Mouse (Mus musculus) lung, postnatal 10 days (tissue): ENCODE measurements around the gene Pmm2.

Source experiments
- DNase-seq: peaks from one replicate; pipeline ENCODE4 v3.0.0; 2021

Gene Pmm2

DNA sequence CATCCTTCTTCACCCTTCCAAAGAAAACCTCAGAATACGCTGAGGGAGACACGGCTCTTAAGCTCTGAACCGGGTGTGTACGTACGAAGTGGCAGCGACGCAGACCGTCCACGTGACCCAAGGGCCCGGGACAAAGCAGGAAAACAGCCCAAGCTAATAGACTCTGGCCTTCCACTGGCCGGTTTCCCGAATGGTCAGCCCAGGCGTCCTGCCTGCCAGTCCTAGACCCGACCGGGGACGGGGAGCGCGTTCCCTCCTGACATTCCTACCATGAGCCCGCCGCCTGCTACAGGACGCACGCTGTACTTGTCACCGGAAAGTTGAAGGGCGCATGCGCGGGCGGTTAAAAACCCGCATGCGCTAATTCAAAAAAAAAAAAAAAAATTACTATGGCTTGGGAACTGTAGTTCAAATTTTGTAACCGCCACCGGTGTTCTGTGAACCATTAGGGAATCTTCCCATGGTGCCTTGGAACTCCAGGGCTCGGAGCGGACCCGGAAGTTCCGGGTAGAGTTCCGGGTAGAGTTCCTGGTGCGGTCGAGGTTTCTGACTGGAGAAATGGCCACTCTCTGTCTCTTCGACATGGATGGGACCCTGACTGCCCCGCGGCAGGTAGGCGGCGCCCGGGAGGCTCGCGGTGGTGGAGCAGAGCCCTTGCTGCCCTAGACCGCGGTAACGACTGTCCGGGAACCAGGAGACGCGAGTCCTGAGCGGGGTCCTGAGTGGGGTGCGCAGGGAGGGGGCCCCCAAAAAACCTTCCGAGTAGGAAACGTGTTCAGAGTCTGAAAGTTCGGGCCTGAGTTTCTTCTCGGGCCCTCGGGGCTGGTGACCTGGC lies at the start of gene Pmm2, which contains the start of gene Tmem186:
Gene Pmm2, plus strand, starts transcription at position 458 of the 835 bp plus-strand sequence.
Gene Tmem186, minus strand, starts transcription at position 496 of the 835 bp plus-strand sequence.
- DNase-seq: peak; percentile 90

- peak; percentile 47 for DNase-seq
Measured at GRCm38 (mm10) chr16:8595411-8595810, 42.1 kb upstream of the Pmm2 start.

- DNase-seq: no peak
Measured at GRCm38 (mm10) chr16:8596336-8596735, 41.1 kb upstream of the Pmm2 start.

DNA sequence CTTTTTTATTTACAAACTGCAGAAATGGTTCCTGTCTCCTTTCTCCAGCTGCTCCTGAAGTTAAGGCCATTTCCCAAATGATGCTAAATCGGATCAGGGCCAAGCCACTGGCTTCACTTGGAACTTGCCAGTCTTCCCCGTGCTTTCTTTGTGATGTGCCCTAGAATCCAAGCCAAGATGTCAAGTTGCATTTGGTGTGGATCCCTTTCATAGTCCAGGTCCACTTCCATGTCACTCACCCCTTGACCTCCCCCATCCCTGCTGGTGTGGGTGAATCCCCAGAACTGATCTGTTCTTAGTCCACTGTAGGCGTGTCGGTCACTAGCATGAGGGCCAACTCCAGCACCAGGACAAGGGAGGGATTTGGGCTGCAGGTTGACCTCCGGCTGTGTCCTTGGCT lies 40.0 kb upstream of the Pmm2 start:
- DNase-seq: no peak

DNA sequence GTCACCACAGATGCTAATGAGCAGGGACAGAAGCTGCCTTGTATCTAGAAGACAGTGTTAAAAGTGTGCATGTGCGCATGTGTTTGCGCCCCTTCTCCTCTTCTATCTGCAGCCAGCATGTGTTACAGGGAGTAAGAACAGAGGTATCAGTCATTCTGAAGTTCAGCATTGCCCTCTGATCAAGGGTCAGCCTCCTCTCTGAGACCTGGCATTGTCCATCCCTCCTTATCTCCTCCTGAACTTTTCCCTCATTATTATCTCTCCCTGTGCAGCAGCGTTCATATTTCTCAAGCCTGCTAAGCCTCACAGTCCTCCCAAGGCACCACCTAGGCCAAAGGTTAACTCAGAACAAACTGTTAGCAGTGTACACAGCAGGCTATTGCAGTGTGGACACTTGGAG lies 33.7 kb upstream of the Pmm2 start:
- no peak for DNase-seq

GRCm38 (mm10) chr16:8610397-8610796 lies 27.1 kb upstream of the Pmm2 start:
- no peak for DNase-seq

DNA sequence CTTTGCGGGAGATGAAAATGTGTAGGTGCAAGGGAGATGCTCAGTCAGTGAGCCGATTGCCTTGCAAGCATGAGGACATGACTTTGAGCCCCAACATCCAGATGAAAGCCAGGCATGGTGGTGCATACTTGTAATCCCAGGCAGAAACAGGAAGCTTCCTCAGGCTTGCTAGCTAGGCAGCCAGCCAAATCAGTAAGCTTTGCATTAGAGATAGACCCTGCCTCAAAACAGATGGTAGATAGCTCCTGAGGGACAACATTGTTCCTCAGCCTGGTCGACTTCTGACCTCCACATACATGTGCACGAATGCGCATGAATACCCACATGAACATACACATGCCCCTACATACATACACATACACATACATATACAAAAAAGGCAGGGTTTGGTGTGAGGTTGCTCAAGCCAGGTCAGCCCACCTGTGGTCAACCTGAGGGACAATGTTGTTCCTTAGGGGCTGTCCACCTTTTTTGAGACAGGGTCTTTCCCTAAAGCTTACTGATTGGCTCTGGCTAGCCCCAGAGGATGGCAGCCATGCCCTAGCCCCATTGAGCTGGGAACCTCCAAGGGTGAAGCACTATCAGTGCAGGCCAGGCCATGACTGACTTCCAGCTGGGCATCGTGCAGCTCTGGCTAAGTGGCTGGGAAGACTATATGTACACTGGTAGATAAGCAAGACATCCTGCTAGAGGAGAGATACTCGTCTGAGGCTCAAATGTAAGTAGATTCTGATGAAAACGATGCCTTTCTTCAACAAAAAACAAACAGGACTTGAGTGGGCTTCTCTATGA lies 25.1 kb upstream of the Pmm2 start:
- no peak for DNase-seq

DNA sequence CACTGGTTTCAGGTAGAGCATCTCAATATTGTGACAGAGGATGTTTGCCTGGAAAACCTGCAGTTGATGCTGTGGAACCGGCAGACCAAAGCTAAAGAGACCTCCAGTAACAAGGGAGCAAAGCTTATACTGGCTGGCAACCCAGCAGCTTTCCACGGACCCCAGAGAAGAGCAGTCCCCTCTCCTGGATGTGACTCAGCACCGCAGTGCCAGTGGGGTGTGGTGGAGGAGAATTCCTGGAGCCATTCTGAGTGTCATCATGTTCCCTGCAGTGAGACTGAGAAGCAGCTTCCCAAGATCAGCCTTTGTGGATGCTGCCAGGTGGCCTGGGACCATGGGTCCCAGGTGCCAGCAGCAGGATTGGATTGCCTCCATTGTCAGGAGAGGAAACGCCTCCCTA lies 24.4 kb upstream of the Pmm2 start:
- no peak for DNase-seq

DNA sequence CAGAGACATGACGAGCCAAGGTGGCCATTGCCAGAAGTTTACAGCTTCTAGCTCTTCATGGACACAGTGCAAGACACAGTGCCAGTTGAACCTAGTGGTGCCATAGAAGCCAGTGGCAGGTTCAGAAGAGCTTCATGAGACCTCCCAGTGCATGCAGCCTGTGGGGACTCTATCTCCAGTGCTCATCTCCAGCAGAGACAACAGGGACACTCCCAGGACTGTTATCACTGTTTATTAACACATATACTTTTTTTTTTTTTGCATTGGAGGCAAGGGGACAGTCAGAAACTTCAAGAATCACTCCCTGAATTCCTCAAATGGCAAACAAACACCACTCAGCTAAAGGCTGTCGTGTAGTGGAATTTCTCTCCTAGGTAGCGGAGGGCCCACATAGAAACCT lies 24.0 kb upstream of the Pmm2 start:
- no peak for DNase-seq

- no peak for DNase-seq
Measured at GRCm38 (mm10) chr16:8619659-8620314, 17.7 kb upstream of the Pmm2 start.

GRCm38 (mm10) chr16:8620315-8621115 lies 17.0 kb upstream of the Pmm2 start:
- DNase-seq: peak; percentile 36

DNA sequence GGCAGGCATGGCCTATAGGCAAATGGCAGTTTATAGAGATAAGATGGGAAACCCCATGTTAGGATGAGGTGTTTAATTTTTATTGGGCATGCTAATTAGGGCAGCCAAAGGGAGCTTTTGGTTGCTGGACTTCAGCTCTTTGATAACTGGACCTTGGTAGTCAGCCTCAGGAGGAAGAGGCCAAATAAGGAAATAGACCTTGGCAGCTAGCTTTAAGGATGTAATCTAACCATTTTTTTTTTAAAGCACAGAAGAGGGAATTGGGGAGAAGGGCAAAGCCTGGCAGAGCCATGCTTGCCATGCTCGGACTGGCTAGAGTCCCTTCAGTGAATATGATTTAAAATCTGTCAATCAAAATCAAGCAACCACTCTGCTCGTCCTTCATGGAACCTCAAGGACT lies 7.1 kb upstream of the Pmm2 start:
- DNase-seq: no peak

DNA sequence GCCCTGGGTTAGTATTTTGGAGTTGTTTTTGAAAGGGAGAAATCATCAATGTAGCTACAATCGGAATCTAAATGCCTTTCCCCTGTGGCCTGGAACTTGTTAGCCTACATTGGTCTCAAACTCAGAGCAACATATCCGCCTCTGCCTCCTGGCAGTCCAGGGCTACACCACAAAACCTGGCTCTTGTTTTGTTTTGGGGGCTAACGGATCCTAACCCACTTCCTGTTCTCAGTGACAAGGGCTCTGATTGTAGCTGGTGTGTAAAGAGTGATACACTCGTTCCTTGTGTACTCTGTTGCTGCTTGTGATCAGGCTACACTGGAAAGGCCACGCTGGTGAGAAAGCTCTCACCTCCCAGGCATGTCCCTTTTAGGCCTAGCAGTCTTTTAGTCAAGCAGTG lies 6.0 kb upstream of the Pmm2 start:
- no peak for DNase-seq

- peak; percentile 12 for DNase-seq
Measured at GRCm38 (mm10) chr16:8636867-8637216, 632 bp upstream of the Pmm2 start.

DNA sequence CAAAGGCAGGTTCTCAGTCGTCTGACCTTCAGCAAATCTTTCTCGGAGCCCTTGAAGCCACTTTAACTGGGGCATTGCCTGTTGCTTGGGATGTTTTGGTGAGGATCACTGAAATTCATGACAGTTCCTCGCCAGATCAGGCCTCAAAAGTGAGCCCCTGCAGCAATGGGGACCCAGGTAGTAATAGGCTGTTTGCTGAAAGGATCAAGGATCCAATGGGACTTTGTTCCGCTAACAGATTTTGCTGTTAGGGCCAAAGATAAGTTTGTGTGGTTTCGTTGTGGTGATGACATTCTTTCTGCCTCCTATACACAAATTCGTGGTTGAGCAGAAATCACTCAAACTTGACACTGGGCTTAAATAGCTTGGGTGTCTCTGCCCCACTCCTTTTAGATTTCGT lies 657 bp downstream of the Pmm2 start:
- DNase-seq: no peak

- no peak for DNase-seq
Measured at GRCm38 (mm10) chr16:8639466-8640191, 2.2 kb downstream of the Pmm2 start.

GRCm38 (mm10) chr16:8643855-8644254 lies 6.4 kb downstream of the Pmm2 start:
- peak; percentile 61 for DNase-seq

DNA sequence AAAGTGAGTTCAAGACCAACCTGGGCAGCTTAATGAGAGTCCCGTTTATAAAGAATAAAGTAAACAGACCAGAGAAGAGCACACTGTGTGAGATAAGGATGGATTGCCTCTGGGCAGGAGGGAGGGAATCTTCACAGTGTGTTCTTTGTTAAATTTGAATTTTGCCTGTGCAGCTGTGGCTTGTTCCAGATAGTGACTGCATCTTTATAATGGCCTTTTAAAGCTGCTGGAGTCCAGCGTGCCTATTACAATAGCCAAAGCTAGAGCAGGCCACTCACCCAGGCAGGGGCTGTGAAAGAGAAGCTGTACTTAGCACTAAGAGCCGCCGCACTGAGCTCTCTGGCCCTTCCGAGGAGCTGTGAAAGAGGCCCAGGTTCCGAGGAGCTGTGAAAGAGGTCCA lies 8.1 kb downstream of the Pmm2 start:
- no peak for DNase-seq

- no peak for DNase-seq
Measured at GRCm38 (mm10) chr16:8650007-8650406, 12.5 kb downstream of the Pmm2 start.

DNA sequence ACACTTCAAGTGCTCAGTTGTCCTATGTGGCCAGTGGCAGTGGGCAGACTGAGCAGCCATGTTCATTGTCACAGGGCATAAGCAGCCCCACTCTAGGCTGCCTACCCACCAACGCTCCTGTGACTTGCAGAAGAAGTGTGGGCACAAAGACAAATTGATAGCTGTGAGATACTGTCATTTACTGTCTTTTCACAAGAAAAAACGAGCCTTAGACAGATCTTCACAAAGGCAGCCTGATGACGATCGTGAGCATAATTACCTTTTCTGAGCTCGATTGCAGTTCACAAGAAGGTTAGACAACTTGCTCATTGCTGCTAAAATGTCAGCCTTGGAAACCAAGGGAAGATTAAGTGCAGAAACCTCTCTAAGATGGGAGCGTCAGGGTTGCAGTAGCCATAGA lies 17.6 kb downstream of the Pmm2 start:
- no peak for DNase-seq

GRCm38 (mm10) chr16:8655599-8655998 lies 18.1 kb downstream of the Pmm2 start:
- DNase-seq: peak; percentile 35

DNA sequence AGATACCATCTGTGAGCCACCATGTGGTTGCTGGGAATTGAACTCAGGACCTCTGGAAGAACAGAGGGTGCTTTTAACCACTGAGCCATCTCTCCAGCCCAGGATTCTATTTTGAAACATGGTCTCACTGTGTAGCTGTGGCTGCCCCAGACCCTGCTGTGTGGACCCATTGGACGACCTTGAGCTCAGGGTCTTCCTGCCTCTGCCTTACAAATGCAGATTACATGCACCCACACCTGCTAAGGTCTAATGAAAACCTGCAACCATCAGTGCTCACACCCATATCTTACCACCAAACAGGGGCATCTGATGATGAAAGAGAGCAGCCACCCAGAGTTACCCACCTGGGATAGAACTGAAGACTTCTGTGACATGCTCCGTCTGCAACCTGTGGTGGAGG lies 18.8 kb downstream of the Pmm2 start:
- DNase-seq: no peak
